Comparison of ENCODE assay signal across 8 mouse cellular contexts in the genomic region with DNA sequence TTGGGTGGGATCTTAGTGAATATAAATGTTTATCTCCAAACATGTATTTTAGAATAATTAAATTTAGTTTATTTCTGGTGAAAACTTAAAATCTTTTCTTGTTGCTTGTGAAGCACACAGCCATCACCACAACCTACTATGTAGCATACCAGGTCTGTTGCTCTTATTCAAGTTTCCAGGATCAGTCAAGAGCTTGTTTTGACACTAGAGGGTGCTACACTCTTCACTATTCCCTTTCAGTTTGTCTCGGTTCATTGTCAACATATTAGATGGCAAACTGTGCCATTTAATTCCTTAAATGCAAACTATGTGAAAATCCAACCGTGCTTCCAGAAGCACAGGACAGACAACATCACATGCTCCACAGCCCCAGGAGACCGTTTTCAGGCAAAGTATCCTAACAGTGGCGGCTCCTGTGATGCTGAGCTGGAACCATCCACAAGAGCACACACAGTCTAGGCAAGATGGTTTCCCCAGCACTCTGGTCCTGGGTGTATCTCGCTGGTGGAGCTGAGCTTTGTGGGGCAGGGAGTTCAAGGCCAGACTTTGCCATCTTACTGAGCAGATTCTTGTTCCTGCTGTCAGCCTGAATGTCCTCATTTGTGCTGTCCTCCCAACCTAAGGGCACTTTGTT. TPM values are rescaled to one million over a fixed set of nuclear protein-coding genes. Genes with fewer than 3 reads are reported as not detected.
A peak's percentile ranks its signal among the peaks of the same experiment; 100 is the strongest.
DNase-seq lines count a peak whose midpoint lies in the region; ATAC-seq and TF ChIP-seq lines count a peak whose summit lies in the region.

No protein-coding gene starts in this region.

- TF ChIP-seq POLR2A in limb, embryonic 14.5 days (IDR thresholded peaks at IDR 0.05; ENCODE audit: borderline replicate concordance, extremely low read depth, insufficient read depth, insufficient read length) = no peak

- peak; percentile 78 for TF ChIP-seq CTCF in lung, postnatal 0 days (IDR thresholded peaks at IDR 0.05)

- H3K4me2 ChIP-seq in limb, embryonic 14.5 days (replicated peaks; ENCODE audit: low read depth, low read length, severe bottlenecking) = no peak overlapping the region
- no peak overlapping the region for H3K4me2 ChIP-seq in lung, postnatal 0 days (replicated peaks; ENCODE audit: low read depth, low read length)

- no peak overlapping the region for H3K9ac ChIP-seq in limb, embryonic 14.5 days (ENCODE audit: low read depth, low read length, severe bottlenecking)
- no peak overlapping the region for H3K9ac ChIP-seq in lung, postnatal 0 days (replicated peaks; ENCODE audit: low read depth)

- H3K27ac ChIP-seq in limb, embryonic 14.5 days (replicated peaks; ENCODE audit: low read depth, low read length) = no peak overlapping the region
- H3K27ac ChIP-seq in limb, embryonic 10.5 days = no peak overlapping the region
- no peak overlapping the region for H3K27ac ChIP-seq in lung, postnatal 0 days (ENCODE audit: low read length)

- no peak for TF ChIP-seq EP300 in lung, postnatal 0 days (IDR thresholded peaks at IDR 0.05)

- peaks cover 22% of the 10 kb centered on the region for H3K36me3 ChIP-seq in limb, embryonic 14.5 days (ENCODE audit: control insufficient read depth, insufficient read depth, low read length)
- H3K36me3 ChIP-seq in limb, embryonic 10.5 days = peaks cover 62% of the 10 kb centered on the region
- H3K36me3 ChIP-seq in lung, postnatal 0 days (ENCODE audit: insufficient read depth, low read length) = peaks cover 11% of the 10 kb centered on the region

- no peaks in the 10 kb centered on the region for H3K4me1 ChIP-seq in limb, embryonic 14.5 days (ENCODE audit: control insufficient read depth, insufficient read depth, low read length)
- no peaks in the 10 kb centered on the region for H3K4me1 ChIP-seq in limb, embryonic 10.5 days
- no peaks in the 10 kb centered on the region for H3K4me1 ChIP-seq in lung, postnatal 0 days (ENCODE audit: insufficient read depth, low read depth, low read length)

- DNase-seq in cerebellum, postnatal 14 days = peak; percentile 33 to 61
- no peak for DNase-seq in cerebellum, postnatal 25 days
- peak; percentile 76 for DNase-seq in limb, embryonic 14.5 days (ENCODE audit: low spot score)
- DNase-seq in limb, embryonic 10.5 days (ENCODE audit: low spot score) = no peak
- DNase-seq in c-Kit-positive CD71-positive TER-119-negative erythroid progenitor cells, embryonic 14.5 days (ENCODE audit: low read depth) = peak; percentile 14
- DNase-seq in lung, postnatal 0 days (ENCODE audit: low spot score) = peak; percentile 87
- DNase-seq in urinary bladder, postnatal 36 days (ENCODE audit: low spot score in 2 of 2) = no peak
- no peak for DNase-seq in testis, postnatal 14 days (ENCODE audit: low spot score)

- WGBS in limb, embryonic 14.5 days = 48% methylated on average over 5 of the region's 5 CpGs
- WGBS in limb, embryonic 10.5 days = 55% methylated on average over 5 of the region's 5 CpGs
- WGBS in lung, postnatal 0 days = 47% methylated on average over 5 of the region's 5 CpGs

- H3K4me3 ChIP-seq in limb, embryonic 14.5 days (replicated peaks; ENCODE audit: low read length) = no peak overlapping the region
- no peak overlapping the region for H3K4me3 ChIP-seq in limb, embryonic 10.5 days
- H3K4me3 ChIP-seq in lung, postnatal 0 days (ENCODE audit: low read depth, low read length) = no peak overlapping the region

- no peaks in the 10 kb centered on the region for H3K9me3 ChIP-seq in limb, embryonic 14.5 days (ENCODE audit: control insufficient read depth, low read length)
- no peaks in the 10 kb centered on the region for H3K9me3 ChIP-seq in limb, embryonic 10.5 days (replicated peaks)
- H3K9me3 ChIP-seq in lung, postnatal 0 days (ENCODE audit: low read length) = no peaks in the 10 kb centered on the region

- no peaks in the 10 kb centered on the region for H3K27me3 ChIP-seq in limb, embryonic 14.5 days (ENCODE audit: control insufficient read depth, insufficient read depth, low read length)
- H3K27me3 ChIP-seq in limb, embryonic 10.5 days (ENCODE audit: low read depth, poor library complexity, severe bottlenecking) = no peaks in the 10 kb centered on the region
- no peaks in the 10 kb centered on the region for H3K27me3 ChIP-seq in lung, postnatal 0 days (replicated peaks; ENCODE audit: insufficient read depth, low read length)

- peak; percentile 66; the same call in 1 of the 2 replicates for ATAC-seq in limb, embryonic 14.5 days (ENCODE audit: low FRiP score, low read depth)
- ATAC-seq in lung, postnatal 0 days = 0 out of 2 replicates have a peak, but pooled peaks have one; percentile 44

RNA-seq across cellular contexts. Expression of a gene that starts 11.6 kb away (rescaled TPM):
- polyA plus RNA-seq in limb, embryonic 14.5 days (2012; rRNA removed) = 105 and 137 TPM in 2 replicates
- polyA plus RNA-seq in limb, embryonic 14.5 days (2014; fragmentation: Nextera tagmentation; extraction: Ambion mirVana) = 229 and 253 TPM in 2 replicates
- 460 and 503 TPM in 2 replicates for polyA plus RNA-seq in limb, embryonic 10.5 days (2016; fragmentation: Nextera tagmentation; extraction: Ambion mirVana)
- polyA plus RNA-seq in lung, postnatal 0 days (2015; fragmentation: Nextera tagmentation; extraction: Ambion mirVana) = 94.1 and 101 TPM in 2 replicates

RNA-seq across cellular contexts. Expression of a gene that starts 11.7 kb away (rescaled TPM):
- 10.1 and 11.6 TPM in 2 replicates for polyA plus RNA-seq in limb, embryonic 14.5 days (2012; rRNA removed)
- polyA plus RNA-seq in limb, embryonic 14.5 days (2014; fragmentation: Nextera tagmentation; extraction: Ambion mirVana) = 14.2 and 16.7 TPM in 2 replicates
- polyA plus RNA-seq in limb, embryonic 10.5 days (2016; fragmentation: Nextera tagmentation; extraction: Ambion mirVana) = 25.0 and 27.0 TPM in 2 replicates
- 18.5 and 18.6 TPM in 2 replicates for polyA plus RNA-seq in lung, postnatal 0 days (2015; fragmentation: Nextera tagmentation; extraction: Ambion mirVana)

RNA-seq across cellular contexts. Expression of a gene that starts 53.8 kb away (rescaled TPM):
- polyA plus RNA-seq in limb, embryonic 14.5 days (2012; rRNA removed) = 60.3 and 70.0 TPM in 2 replicates
- polyA plus RNA-seq in limb, embryonic 14.5 days (2014; fragmentation: Nextera tagmentation; extraction: Ambion mirVana) = 64.8 and 65.7 TPM in 2 replicates
- 60.3 and 60.4 TPM in 2 replicates for polyA plus RNA-seq in limb, embryonic 10.5 days (2016; fragmentation: Nextera tagmentation; extraction: Ambion mirVana)
- 59.3 and 69.4 TPM in 2 replicates for polyA plus RNA-seq in lung, postnatal 0 days (2015; fragmentation: Nextera tagmentation; extraction: Ambion mirVana)

RNA-seq across cellular contexts. Expression of a gene that starts 54.0 kb away (rescaled TPM):
- 8.2 and 9.3 TPM in 2 replicates for polyA plus RNA-seq in limb, embryonic 14.5 days (2012; rRNA removed)
- 22.0 and 23.4 TPM in 2 replicates for polyA plus RNA-seq in limb, embryonic 14.5 days (2014; fragmentation: Nextera tagmentation; extraction: Ambion mirVana)
- polyA plus RNA-seq in limb, embryonic 10.5 days (2016; fragmentation: Nextera tagmentation; extraction: Ambion mirVana) = 32.8 and 44.9 TPM in 2 replicates
- 16.3 and 16.5 TPM in 2 replicates for polyA plus RNA-seq in lung, postnatal 0 days (2015; fragmentation: Nextera tagmentation; extraction: Ambion mirVana)

Comparison
In these comparisons a context has a peak if more than half of its experiments do, and no peak if none do; other contexts are left out.
1. DNase-seq: peak in cerebellum, postnatal 14 days (2 of 2), limb, embryonic 14.5 days (single experiment), c-Kit-positive CD71-positive TER-119-negative erythroid progenitor cells, embryonic 14.5 days (single experiment) and lung, postnatal 0 days (single experiment); none in cerebellum, postnatal 25 days (0 of 2), limb, embryonic 10.5 days (single experiment), urinary bladder, postnatal 36 days (0 of 2) and testis, postnatal 14 days (single experiment).